Mouse (Mus musculus) urinary bladder, postnatal 25 days (tissue): ENCODE data around the gene Marcksl1.
"Not testable (repeated sequence)": the region's sequence is repeated elsewhere in the genome, so short reads cannot be mapped to it uniquely, and the experiment has no call there.

ENCODE experiments used
- DNase-seq: peaks from one replicate; pipeline ENCODE4 v3.0.0; 2022; ENCODE audit warnings: low spot score

Marcksl1 gene

DNA sequence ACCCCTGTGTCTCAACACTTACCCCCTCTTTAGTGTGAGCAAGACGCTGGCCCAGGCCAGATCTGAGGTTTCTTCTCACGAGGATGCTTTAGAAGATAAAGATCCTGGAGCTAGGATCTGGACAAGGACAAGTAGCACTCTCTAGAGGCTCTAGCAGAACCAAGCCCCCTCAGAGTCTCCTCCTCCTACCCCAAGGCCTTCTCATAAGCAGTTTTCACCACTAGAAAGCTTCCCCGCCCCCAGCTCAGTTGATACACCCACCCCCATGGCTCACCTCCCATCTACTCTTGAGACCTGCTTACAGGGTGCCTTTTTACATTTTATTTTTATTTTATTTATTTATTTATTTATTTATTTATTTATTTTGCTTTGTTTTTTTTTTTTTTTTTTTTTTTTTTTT lies 3.7 kb upstream of the Marcksl1 start:
- DNase-seq: no peak

DNA sequence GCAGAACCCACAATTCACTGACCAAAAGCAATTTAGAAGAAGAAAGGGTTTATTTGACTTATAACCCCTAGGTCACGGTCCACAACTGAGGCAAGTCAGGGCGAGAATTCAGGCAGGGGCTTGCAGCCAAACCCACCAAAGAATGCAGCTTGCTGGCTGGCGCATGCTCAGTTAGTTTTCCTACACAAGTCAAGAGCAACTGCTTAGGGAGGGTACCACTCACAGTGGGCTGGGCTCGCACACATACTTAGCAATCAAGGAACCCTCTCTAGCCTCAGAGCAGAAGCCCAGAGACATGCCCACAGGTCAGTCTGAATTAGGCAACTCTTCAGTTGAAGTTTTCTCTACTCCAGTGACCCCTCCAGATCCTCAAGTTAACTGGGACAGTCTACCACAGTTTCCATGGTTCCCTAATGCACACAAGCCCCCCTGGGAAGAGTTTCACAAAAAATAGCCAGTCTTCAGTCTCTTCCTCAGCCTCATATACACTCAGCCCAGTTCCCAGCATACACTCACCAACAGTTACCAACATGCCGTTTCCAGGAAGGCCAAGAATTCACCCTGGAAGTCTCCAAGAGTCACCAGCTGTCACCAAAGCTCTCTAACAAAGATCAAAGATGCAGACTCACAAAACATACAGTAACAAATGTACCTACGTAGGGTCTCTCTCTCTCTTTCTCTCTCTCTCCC lies 2.5 kb upstream of the Marcksl1 start:
- no peak for DNase-seq

DNA sequence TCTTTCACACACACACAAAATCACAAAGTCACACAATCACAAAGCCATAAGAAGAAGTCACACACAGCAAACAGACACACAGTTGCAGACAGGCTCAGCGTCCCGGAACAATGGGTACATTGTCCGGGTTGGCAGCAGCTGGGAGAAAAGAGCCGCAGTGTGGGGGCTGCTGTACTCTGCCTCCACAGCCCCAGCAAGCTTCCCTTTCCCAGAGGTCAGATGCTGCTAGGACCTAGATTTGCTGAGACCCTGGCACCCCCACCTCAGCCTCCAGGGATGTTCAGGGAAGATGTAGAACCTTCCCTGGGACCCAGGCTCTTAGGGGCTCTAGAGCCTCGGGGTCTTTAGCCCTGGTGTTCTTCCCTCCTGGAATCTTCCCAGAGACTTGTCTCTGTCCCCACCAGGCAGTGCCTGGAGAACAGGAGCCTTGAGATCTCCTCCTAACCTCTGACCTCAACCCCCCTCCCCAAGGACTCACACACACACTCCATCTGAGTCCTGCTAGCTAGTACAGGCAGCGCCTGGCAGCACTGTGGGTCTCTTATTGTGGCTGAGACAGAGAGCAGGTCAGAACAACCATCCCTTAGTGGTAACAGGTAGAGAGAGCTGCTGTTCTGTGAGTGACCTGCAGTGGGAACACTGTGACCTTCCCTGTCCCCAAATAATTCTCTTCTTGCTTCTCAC lies 1.8 kb upstream of the Marcksl1 start:
- no peak for DNase-seq

DNA sequence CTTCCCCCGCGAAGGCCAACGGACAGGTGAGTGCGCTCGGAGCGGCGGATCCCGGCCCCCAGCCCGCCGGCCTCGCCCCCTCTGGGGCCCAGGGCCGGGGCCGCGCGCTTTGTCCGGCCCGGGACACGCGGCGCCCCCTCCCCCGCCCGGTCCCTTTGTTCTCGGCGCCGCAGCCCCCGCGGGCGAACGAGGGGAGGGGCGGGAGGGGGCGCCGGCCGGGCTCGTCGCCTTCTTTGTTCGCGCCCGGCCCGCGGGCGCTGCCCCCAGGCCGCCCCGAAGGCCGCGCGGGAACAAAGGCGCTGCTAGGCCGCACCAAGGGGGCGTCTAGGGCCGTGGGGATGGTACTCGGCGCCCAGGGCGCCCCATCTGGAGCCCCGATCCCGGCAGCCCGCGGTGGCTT lies 510 bp downstream of the Marcksl1 start:
- DNase-seq: no peak

DNA sequence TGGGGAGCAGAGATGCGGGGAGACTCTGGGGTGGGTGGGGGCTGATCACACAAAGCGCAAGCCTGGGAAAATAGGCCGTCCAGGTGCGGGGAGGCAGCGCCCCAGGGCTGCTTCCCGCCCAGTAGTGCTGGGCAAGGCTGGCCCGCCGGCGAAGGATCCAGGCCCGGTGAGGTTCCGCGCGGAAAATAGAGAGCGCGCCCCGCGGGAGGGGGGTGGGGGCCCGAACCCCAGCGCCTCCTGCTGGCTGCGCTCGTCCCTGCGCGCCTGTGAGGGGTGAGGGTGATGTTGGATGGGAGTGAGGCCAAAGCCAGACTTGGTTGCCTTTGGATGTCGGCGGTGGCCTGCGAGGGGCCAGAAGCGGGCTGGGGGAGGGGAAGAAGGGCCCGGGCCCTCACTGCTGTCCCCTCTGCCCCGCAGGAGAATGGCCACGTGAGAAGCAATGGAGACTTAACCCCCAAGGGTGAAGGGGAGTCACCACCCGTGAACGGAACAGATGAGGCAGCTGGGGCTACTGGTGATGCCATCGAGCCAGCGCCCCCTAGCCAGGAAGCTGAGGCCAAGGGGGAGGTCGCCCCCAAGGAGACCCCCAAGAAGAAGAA lies 1.0 kb downstream of the Marcksl1 start:
- peak; percentile 71 for DNase-seq

DNA sequence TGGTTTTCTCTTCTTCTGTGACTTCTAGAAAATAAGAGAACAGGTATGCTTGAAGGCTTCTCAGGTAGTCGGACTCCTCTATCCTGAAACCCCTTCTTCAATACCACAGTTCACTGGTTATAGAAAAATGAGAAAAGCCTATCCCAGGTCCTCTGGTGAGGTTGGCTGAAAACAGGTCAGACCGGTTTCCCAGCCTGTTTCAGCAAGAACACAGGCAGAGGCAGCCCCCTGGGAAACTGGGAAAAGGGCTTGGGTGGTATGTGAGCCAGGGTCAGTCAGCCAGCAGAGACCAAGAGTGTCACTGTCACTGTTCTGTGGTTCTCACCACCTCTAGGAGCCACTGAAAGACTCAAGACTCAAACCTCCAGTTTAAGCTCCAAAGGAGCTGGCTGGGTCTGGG lies 3.5 kb downstream of the Marcksl1 start:
- peak; percentile 54 for DNase-seq

DNA sequence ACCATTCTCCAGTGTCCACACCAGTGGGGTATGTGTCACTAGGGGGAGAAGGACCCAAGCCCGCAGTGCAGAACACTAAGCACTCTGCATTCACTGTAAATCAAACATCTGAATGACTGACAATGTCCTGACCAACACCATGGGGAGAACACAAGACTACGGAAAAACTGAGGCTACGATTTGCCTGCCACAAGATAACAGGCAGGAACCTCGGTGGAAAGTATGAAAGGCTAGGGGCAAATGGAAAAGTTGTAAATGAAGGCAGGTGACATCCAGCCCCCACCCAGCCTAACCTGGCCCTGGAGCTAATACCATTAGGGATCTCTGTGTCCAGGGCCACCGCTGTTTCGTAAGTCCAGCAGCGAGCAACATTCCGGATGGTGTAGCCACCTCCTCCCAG lies 5.1 kb downstream of the Marcksl1 start:
- no peak for DNase-seq

DNA sequence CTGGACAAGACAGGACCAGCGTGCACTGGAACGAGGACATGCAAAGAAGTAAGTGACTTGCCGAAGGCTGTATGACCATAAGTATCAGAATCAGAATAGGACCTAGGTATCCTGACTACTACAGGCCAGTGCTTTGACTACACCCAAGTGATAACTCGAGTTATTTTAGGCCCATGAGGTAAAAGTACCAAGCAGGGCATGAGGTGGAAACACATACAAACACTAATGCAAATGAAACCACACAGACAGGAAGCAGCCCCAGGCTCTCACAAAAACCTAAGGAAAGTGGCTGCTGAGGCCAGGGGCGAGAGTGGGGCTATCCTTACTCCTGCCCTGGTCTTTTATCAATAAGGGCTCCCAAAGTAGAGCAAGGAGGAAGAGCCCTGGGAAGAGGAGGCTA lies 12.0 kb downstream of the Marcksl1 start:
- no peak for DNase-seq

DNA sequence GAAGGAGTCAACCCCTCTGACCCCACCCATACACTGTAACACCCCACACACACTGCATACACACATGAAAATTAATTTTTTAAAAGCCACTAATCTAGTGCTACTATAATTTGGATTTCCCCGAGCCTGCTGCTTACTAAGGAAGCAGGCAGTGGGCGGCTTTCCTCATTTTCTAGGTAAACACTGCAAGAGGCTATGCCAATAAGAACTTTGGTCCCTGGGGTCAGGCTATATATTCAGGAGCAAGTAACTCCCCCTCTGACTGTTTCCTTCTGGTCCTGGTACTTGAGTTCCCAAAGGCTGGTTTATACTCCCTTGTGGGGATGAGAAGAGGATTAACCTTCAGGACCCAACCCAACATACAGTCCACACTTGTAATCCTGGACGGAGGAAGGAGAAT lies 12.5 kb downstream of the Marcksl1 start:
- DNase-seq: no peak

DNA sequence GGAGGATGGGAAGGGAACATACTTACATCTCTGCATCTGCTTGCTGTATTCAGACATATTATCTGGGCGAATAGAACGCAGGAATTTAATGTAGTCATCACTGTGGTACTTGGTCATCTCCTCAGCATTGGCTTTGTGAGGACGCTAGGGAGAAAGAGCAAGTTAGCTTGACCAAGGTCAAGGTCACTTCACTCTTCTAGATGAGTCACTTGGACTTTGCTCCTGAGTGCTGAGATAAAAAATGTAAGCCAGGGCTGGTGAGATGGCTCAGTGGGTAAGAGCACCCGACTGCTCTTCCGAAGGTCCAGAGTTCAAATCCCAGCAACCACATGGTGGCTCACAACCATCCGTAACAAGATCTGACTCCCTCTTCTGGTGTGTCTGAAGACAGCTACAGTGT lies 15.5 kb downstream of the Marcksl1 start:
- not testable (repeated sequence) for DNase-seq

DNA sequence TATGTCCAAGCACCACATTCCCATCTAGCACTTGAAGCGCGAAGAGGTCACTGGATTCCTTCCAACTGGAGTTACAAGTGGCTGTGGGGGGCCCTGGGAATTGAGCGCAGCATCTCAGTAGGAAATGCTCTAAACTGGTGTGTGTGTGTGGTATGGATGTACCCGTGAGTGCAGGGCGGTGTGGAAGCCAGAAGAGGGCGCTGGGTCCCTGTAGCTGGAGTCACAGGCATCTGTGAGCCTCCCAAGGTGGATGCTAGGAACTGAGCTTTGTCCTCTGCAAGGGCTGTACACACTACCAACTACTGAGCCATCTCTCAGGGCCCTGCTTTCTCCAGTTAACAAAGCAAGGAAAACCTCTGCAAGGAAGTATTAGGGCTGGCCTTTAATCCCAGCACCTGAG lies 26.6 kb downstream of the Marcksl1 start:
- no peak for DNase-seq

DNA sequence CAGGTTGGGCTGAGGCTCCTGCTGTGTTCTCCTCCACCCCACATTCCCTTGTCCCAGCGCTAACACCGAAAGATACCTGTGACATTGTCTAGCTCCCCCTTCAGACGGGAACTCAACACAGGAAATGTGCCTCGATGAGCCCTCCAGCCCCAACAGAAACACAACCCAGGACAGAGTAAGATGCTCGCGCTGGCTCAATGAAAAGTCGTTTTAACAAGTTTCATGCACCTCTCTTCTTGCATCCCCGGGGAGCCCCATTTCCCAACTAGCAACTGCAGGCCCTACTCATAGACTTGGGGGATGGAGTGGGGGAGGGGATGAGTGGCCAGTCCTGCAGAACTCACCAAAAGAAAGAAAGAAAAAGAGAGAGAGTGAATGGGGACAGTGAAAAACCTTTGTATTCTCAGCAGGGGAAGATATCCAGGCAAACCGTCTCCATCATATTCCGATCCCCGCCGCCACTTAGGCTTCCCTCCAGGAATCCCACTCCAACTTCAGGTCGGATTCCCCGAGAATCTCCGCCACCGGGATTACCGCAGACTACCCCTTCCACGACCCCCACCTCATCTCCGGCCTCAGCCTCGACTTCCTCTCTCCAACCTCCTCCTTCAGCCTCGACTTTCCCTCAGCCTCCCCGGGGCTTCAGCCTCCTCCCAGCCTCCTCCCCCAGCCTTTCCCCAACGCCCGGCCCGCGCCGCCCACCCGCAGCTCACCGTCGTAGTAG lies 28.6 kb downstream of the Marcksl1 start:
- DNase-seq: peak; percentile 10

DNA sequence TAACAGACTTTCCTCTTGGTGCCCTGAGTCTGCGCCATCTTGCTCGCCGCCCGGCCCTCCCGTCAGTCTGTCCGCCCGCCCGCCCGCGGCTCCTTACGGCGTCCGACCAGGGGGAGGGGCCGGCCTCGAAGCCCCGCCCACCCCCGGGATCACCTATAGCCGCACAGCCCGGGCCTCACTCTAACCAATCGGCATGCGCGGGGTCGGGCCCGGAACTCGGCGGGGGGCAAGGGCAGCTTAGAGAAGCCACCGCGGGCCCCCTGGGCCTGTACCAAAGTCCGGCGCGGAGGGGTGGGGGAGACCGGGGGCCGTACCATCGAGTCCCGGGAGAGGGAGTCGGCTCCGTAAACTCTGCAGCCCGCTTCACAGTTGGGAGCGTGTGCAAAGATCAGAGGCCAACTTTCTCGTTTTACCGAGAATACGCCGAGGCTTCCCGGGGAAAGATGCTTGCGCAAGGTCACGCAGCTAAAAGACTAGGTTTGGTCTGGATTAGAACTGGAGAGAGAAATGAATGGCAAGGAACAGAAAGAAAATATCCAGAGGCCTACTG lies 29.3 kb downstream of the Marcksl1 start, which contains the start of gene Hdac1:
Gene Hdac1, minus strand, starts transcription at position 122 of the 550 bp plus-strand sequence.
- peak; percentile 98 for DNase-seq

DNA sequence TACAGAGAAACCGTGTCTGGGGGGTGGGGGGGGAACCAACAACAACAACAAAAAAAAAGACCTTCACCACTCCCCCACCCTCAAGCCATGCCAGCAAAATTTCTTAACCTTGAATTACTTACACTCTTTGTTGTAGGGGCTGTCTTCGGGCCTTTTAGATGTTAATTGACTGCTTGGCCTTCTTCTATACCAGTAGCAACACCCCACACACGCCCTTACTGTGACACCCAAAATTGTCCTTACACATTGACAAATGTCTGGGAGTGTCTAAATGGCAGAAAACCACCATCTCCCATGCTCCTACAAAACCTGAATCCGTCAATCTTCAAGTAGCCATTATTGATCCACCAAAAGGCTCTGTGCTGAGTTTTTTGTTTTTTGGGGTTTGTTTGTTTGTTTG lies 30.7 kb downstream of the Marcksl1 start:
- no peak for DNase-seq

DNA sequence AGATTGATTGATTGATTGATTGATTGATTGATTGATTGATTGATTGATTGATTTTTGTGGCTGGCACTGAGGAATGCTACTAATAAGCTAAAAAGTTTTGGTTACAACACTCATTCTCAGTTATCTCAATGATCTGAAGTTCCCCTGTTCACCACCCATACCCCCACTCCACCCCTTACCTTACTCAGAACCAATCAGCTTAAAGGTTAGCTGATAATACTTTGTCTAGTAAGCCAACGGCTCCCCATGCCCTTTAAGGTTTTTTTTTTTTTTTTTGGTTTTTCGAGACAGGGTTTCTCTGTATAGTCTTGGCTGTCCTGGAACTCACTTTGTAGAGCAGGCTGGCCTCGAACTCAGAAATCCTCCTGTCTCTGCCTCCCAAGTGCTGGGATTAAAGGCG lies 34.2 kb downstream of the Marcksl1 start:
- DNase-seq: not testable (repeated sequence)

DNA sequence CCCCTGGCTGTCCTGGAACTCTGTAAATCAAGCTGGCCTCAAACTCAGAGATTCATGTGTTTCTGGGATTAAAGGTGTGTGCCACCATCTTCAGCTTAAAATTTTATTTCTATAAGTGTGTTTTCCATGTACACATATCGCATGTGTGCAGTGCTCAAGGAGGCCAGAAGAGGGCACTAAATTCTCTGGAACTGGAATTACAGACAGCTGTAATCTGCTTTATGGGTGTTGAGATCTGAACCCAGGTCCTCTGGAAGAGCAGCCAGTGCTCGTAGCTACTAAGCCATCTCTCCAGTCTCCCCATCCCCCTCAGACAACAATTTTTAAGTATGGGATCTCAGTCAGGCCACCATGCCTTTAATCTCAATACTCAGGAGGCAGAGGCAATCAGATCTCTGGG lies 35.9 kb downstream of the Marcksl1 start:
- DNase-seq: no peak

DNA sequence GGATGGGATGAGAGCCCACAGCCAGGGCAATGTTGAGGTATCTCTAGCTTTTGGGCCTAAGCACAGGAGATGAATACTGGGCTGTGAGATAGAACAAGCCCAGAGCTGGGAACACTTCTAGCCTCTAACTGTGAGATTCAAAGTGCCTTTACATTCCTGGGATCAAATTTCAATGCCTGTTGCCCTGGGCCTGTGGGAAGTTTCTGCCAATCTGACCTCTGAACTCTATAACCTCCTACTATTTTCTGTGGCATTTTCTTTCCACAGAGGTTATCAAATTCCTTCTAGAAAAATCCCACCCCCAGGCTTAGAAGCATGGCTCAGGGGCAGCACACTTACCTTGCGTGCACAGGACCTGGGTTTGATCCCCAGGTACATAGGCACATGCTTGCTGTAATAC lies 36.9 kb downstream of the Marcksl1 start:
- no peak for DNase-seq

DNA sequence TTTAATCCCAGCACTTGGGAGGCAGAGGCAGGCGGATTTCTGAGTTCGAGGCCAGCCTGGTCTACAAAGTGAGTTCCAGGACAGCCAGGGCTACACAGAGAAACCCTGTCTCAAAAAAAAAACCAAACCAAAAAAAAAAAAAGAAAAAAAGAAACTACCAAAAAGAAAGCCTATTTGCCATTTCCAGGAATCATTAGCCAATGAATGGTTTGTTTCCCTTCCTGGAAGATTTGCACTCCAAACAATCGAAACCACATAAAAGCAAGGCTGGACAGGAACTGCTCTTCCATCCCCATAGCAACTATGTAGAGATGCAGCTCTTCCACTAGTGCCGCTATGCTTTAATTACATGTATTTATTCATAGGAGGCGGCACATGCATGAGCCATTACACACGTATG lies 41.1 kb downstream of the Marcksl1 start:
- not testable (repeated sequence) for DNase-seq

DNA sequence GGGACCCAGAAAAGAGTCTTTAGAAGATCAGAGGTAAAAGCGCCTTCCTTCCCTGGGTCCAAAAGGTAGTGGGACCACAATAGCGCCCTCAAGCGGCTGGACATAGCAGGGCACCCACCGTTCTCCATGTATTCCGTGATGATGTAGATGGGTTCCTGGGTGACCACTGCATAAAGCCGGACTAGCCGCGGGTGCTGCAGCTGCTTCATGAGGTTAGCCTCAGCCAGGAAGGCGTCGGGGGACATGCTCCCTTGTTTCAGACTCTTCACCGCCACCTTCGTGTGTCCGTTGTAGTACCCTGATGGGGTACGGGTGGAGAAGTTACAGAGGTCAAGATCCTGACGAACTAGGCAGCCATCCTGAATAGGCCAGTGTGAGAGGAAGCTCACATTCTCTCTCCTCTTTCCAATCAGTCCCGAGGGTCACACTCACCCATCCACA lies 42.1 kb downstream of the Marcksl1 start:
- peak; percentile 57 for DNase-seq

DNA sequence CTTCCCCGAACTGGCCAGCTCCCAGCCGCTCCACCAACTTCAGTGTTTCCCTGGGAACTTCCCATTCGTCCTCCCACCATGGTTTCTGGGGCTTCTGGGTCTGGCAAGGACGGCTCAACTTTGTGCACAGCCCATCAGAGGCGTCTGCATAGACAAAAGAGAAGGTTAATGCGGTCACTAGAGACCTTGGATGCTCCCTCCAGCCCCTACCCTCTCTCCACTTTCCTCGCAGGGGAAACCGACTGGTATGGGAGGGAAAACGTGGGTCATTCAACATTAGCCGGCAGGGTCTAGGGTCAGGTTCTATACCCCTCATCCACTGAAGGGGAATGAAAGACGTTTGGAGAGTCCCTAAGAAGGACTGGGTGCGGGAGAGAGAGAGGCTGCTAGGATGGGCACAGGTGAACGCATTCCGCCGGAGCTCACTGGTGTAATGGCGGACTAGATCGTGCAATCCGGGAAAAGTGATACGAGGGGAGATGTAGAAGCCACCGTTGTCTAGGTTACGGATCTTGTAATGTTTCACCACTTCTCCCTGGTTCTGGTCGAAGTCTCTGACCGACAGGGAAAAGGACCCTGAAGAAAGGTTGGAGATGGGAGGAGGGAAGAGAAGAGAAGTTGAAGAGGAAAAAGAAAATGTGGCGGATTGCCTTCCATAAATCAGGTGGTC lies 42.6 kb downstream of the Marcksl1 start:
- DNase-seq: peak; percentile 19

DNA sequence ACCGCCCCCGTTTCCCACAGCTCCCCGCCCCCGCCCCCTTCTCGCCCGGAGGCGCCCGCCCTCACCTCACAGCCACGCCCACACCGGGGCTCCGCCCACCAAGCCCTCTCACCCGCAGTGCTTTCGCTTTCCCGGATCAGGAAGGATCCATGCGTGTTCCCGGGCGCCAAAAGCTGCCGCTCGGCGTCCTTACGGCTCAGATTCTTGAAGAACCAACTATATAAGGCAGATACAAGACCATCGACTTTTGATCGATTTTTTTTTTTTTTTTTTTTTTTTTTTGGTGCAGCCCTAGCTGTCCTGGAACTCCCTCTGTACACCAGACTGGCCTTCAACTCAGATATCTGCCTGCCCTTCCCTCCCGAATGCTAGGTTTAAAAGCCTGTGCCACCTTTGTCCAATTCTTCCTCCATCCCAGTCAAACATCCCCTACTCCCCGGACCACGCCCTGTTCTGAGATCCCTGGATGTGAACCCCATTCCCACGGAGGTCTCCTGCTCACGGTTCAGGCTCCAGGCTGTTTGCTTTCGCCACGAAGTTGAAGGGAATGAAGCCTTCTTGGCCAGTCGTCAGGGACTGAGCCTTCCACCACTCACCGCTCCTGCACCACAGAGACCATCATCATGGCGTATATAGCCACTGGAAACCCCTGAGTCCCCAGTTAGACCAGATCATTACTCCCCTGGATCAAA lies 43.3 kb downstream of the Marcksl1 start:
- DNase-seq: peak; percentile 93
